Mouse (Mus musculus): ENCODE measurements around the gene Gpm6a.

Gpm6a gene

DNA sequence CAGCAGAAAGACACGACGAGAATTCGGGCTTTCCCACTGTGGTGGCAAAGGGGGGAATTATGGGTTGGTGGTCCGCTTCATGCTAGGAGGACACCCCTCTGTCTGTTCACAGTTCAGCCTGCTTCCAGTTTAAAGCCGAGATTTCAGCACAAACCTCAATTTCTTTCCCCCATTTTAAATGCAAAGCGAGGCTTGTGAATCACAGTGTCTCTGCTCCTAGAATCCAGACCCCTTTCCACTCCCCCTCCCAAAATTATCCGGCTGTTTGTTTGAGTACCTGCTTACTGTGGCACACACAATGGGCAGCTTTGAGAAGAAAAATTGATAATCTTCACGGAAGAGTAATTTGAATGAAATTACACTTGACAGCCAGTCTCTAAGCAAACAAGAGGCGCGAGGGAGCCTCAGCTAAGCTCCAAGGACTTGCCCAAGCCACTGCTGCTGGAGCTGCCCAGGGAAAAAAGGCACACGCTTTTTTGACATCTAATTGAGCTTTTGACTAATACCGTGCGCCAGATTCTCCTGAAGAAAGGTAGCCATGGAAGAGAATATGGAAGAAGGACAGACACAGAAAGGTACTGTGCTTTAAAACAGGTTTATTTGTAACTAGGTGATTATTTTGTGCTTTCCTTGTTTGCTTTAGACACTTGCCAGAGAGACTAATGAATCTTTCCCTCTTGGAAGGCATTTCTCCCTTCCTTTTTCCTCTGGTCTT lies at the start of gene Gpm6a:
Gene Gpm6a, plus strand, starts transcription at position 103 of the 715 bp plus-strand sequence.
- in situ Hi-C loops (cut with MseI, MboI): no loop called here

DNA sequence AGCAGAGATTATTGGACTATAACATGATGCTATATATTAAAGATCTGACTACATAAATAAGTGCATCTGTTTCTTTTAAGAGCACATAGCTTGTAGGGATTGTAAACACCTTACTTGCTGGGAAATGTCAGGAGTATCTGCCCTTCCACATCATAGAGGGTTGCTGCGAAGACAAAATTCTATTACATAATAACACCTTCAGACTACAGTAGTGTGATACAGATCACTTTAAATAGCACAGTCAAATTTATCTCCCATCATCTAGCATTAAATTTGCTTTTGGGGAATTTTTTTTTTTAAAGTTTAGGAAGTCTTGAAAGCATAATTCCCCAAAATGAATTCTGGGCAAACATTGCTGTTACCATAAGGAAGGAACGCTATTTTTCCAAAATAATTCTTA lies 41.8 kb upstream of the Gpm6a start:
- in situ Hi-C loops (cut with MseI, MboI): no loop called here

DNA sequence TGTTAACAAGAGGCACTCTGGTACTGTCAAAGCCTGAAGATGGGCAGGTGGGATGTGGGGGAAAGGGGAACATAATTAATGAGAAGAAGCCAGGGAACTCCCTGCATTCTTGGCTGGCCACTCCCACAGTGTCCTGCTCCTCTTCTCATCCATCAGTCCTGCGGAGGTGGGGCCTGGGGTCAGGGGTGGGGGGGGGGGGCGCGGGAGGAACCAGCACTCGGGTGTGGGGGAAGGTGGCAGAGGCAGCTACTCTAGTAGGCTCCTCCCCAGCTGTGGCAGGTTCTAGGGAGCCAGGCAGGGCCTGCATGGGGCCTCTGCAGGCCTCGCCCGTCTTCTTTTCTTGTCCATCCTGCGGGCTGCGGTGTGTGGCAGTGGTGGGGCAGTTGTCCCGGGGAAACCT lies 36.9 kb upstream of the Gpm6a start:
- in situ Hi-C loops (cut with MseI, MboI): no loop called here

DNA sequence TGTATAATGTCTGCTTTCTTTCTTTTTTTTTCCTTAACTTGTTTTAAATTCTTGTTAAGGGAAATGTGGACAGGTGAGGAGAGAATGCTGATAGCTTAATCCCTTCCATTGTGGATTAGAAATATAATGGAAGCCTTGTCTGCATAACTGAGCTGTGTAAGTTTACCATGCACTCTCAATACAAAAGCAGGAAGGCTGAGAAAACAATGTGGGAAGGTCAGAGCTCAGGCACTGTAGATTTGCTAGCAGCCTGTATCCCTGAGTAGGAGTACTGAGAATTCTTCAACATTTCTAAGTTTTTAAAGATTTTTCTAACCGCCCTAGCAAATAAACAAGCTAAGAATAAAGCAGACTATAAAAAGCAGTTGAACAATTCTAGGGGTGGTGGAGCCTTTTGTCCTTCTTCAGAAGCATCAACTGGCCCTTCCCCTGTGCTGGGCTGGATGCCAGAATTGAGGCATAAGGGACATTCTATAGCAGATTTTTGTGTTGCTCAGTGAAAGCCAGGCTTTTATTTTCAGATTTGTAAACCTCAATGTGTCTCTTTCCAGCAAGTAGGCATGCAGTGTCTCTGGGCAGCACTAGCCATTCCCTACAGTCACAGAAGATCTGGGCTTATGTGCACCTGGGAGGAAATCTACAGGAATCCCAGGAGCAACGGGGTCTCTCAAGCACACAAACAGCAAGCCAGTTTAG lies 32.3 kb upstream of the Gpm6a start:
- in situ Hi-C loops (cut with MseI, MboI): no loop called here

DNA sequence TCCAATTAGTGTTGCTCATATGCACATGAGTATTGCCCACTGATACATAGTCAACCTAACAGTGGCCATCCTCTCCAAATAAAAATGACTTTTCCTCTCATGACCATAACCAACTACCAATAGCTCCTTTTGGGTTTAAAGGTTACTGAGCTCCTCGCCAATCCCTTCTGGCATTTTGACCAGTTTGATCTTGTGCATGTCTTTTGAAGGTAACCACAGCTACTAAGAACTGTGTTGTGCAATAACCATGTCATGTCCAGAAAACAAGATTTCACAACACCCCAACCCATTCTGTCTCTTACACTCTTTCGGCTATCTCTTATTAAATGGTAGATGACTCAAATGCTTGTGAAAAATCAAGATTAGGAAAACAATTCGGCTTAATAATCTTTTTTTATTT lies 29.7 kb upstream of the Gpm6a start:
- in situ Hi-C loops (cut with MseI, MboI): no loop called here

DNA sequence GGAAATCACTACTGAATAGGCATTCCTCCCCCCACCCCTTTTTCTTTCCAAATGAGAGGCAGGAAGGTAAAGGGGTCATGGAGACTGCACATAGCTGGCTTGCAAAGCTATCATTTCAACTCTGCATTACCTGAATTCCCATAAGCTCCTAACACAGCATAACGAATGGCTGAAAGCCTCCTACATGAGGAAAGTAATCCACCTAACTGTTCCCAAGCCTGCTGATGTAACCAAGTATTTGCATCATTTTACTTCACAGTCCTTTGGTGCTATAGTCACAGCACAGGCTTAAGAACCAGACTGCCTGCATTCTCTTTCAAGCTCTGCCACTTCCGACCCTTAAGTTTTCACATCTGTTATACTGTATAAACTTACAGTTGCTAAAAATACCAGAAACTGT lies 22.3 kb upstream of the Gpm6a start:
- in situ Hi-C loops (cut with MseI, MboI): no loop called here

DNA sequence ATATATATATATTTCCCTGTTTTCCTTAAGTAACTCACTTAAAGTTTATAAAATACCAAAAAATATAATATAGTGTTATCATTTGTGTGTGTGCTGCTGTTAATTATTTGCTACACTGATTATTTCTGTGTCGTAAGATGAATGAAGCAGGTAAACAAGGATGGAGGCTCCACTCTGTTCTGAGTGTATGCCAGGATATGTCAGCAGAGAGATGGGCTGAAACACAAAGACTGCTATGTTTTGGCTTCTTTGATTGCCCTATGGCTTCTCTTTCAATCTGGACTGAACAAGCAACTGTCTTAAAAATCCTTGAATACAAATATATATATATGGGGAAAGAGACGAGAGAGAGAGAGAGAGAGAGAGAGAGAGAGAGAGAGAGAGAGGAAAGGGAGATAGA lies 1.3 kb upstream of the Gpm6a start:
- in situ Hi-C loops (cut with MseI, MboI): no loop called here

DNA sequence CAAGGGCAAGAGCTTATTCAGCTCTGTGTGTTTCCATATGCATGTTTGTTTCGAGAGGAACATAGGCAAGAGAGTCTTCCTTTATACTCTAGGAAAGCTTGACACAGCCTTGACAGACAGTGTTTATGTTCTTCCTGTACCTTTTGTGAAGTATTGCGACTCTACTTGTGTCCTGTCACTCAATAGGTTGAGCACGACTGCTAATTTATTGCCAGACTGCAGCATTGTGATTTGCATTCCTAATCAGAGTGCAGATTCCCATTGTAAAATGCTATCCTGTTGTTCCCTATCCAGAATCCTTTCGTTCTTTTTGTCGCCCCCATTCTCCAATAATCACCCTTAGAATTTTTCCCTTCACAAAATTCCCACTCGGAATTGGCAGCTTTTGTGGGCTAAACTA lies 613 bp upstream of the Gpm6a start:
- in situ Hi-C loops (cut with MseI, MboI): no loop called here

DNA sequence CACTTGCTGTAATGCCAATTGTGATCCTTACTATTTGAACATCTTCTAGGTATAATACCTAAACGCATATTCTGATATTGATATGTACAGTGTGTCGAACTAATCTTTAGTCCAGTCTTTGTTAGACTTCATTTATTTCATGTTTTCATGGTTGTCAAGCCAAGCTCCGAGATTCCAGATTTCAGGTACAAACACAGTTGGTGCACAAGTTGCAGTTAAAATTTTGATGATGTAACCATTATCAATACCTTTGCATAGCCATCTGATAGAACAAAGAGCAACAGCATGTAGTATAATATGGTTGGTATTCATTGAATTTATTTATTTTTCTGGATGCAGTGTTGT lies 785 bp downstream of the Gpm6a start:
- in situ Hi-C loops (cut with MseI, MboI): no loop called here

DNA sequence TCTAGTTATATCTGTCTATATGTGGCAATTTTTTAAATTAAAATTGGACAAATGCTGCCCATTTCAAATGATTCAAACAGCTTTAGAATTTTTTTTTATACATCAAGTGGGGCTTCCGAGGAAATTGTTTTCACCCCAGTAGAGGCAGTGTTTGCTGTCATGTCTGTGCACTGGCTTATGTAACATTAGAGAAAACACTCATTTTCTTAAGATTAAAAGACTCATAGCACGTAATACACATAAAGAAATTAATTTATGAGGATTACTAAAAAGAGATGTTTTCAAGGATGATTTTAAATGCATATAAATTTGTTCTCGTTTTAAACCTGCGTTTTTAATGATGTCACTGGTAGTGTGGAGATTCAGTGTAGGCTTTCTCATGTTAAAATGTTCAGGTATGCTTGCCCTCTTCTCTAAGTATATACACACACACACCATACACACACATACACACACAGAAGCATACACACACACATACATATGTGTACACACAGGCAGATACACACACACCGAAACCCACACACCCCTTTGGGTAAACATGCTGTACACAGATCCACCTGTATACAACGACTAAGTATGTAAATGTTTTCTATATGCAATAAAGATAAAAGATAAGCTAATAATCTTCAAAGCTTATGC lies 1.4 kb downstream of the Gpm6a start:
- in situ Hi-C loops (cut with MseI, MboI): no loop called here

DNA sequence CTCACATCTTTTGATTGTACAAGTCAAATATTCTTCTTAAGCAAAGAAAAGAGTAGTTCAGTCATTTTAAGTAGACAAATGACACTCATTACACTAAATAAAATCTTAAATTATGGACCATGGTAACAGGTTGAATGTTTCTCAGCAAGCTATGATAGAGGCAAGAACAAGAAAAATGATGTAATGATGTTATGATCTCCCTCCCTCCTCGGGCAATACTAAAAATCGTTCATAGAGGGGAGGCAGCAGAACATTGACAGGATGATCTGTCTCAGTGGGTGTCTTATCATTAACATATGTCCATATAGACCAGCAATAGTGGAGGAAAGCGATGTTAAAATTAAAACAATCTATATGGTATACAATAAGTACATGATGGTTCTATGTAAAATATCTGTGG lies 2.1 kb downstream of the Gpm6a start:
- in situ Hi-C loops (cut with MseI, MboI): no loop called here

DNA sequence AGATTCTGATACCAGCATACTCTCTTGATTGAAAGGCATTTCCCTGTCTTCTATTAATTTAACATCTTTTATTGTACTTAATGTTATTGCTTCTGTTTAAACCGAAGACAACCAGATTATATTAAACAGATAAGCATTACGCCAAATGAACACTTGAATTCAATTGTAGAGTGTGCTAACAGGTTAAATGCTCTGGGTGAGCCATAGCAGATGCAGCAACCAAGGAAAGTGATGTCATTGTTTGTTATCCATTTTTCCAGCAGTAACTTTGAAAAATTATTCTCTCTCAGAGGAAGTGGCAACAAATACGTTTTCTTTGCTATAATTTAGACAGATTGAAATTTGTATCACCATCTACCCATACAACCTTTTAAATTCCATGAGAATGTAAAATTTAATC lies 2.9 kb downstream of the Gpm6a start:
- in situ Hi-C loops (cut with MseI, MboI): no loop called here

DNA sequence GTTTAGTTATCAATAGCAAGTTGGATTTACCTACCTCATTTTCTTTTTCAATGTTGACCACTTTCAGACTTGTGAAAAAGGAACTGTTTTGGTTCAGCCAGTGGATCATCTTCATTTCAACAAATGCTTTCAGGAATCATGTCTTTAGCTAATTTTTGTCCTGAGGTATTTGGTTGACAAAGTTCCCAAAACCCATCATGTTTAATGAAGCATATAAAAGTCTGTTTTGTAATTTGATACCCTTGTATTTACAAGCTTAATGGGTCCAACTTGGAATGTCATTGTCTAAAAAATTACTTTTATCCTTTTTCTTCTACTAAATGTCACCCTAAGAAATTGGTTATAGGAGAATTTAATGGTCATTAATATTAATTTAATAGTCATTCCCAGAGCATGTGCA lies 6.9 kb downstream of the Gpm6a start:
- in situ Hi-C loops (cut with MseI, MboI): no loop called here

DNA sequence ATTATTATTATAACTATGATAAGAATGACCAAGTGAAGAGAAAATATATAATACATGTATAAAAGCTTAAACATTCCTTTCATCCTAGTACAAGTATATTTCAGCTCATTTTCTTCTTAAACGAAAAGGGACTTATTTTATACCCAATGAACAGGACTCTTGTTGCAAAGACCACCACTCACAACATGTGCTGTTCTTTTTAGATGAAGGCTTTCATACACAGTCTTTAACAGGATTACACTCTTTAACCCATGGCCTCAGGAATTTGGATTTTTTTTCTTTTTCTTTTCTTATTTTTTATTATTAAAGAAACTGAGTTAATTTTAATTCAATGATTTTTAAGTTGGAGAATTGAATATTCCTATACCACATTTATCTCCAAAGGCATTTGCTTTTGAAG lies 20.4 kb downstream of the Gpm6a start:
- in situ Hi-C loops (cut with MseI, MboI): no loop called here

DNA sequence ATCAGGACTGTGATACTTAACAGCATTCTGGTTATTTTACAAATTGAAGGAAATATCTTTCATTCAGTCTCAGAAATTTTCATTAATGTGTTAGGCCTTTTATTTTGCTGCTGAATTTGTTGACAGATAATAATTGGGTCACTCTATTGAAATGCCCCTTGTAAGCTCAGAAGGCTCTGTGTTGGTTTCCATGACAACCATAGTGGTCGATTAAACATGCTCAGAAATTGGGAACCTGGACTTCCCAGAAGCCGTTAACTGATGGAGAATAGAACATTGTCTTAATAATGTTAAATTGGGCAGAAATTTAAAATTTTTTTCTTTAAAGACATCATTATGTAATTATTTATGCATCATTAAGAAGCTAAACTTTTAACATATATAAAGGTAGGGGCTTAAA lies 20.9 kb downstream of the Gpm6a start:
- in situ Hi-C loops (cut with MseI, MboI): no loop called here

DNA sequence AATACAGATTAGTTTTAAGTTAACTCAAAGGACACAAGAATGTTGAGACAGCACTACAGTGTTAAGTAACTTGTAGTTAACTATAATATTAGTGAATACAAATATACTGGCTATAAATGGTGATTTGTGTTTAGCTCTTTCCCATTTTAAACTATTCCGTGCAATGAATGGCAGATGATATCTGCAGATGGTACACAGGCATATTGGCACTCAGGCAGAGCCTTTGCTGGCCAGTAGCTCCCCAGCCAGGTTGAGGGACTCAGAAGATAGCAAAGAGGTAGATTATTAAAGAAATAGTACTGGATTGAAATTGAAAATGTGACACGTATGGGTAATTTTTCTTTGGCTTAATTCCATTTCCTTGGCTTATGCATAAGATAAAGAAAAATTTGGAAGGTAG lies 21.3 kb downstream of the Gpm6a start:
- in situ Hi-C loops (cut with MseI, MboI): no loop called here

DNA sequence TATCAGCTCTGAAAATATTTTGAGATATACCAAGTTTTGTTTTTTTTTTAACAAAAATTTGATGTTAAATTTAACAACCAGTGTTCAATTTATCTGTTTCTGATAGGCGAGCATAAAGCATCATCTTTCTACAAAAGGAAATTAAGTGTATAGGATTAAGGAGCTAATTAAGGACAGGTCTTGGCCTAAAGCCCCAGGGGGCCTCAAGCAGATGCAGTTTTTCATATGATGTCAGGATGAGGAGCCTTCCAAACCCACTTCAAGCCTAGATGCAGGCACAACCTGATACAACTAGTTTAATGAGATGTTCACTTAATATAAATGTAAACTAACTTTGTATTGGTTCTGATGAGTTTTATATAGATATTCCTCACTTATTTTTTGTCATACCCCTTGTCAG lies 22.0 kb downstream of the Gpm6a start:
- in situ Hi-C loops (cut with MseI, MboI): no loop called here

DNA sequence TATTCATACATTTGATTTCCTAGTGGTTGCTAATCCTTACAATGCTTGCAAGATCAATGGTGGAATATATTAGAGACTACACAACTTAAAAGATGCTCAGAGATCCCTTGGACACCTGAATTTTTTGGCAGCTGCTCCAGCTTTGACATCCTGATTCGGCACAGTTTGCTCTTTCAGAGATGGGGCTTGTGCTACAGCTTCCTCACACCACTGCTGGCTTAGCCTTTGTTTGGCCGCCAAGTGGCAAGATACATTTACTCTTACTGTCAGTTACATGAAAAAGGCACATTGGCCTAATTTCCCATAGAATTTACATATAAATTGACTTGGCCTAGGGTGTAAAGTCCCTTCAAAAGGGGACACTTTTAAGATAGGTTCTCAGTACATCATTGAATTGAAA lies 32.1 kb downstream of the Gpm6a start:
- in situ Hi-C loops (cut with MseI, MboI): no loop called here

DNA sequence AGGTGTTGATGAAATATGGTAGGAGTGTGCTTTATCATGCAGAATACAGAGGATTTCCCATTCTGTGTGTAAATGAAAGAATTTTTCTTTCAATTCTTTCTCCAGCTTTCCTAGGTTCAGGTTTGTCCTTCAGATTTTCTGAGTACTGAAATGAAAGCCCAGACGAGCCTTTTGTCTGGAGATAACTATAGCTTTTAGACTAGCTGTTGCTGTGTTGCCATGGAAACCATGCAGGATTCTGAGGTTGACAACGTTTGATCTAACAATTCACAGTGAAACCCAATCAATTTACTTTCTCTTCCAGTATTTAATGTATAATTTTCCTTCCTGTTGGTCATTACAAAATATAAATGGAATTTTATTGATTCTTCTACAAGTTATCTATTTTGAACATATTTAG lies 34.5 kb downstream of the Gpm6a start:
- in situ Hi-C loops (cut with MseI, MboI): no loop called here

DNA sequence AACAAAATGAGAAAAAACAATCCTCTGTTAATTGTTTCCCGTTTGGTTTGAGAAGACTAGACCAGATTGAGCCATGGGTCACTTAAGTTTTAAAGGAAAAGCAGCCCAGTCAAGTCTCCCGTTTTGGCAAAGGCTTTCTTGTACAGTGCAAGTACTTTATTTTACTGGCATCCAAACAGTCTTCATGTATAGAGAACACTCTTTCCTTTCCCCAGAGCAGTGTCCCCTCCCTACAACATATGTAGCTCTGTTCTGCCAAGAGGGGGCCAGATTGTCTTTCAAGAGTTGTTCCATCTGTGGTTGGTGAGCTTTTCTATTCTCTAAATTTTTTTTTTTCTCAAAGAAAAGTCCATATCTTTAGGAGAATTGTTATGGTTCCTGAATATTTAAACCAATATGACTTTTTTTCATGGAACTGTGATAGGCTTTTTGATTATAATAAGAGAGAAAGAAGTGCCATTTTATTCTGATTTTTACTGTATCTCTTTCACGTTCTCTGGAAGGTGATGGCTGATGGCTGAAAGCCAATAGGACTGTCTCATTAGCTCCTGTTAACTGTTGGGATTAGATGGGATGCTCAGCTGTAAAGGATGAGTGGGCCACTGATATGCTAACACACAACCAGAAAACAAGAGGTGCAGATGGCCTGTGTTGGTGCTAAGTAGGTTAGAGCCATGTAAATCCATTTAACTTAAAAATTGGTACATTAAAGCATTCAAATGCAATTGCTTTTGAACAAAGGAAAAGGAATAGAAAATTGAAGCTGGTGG lies 37.4 kb downstream of the Gpm6a start:
- in situ Hi-C loops (cut with MseI, MboI): no loop called here

DNA sequence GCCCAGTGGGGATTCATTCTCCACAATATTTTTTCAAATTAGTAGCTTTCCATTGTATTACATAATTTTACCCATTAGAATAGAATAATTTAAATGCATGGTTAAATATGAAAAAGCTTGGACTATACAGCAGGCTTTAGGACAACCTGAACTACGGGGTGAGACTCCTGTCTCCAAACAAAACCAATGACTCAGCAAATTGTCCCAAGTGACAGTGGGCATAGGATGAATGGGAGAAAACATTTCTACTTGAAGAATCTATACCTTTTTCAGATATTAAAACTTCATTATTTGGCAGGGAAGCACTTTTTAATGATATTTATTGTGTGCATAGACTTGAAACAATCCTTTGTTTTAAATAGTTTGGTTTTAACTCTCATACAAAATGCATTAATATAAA lies 41.0 kb downstream of the Gpm6a start:
- in situ Hi-C loops (cut with MseI, MboI): no loop called here

DNA sequence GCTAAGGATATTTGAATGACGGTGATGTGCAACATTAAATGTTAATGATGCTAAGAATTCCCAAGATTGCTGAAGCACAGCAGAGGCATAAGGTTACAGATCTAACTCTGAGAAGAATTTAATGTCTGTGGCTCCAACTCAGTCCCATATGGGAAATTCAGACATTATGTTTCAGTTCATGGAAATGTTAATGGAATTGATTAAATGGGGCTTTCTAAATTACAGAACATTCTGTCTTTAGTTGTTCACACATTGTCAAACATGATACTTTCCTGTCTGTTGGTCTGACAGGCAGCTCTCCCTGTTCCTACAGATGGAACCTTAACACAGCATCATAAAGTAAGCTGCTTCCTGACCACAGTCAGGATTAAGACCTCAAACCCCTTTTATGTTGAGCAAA lies 47.8 kb downstream of the Gpm6a start:
- in situ Hi-C loops (cut with MseI, MboI): no loop called here

DNA sequence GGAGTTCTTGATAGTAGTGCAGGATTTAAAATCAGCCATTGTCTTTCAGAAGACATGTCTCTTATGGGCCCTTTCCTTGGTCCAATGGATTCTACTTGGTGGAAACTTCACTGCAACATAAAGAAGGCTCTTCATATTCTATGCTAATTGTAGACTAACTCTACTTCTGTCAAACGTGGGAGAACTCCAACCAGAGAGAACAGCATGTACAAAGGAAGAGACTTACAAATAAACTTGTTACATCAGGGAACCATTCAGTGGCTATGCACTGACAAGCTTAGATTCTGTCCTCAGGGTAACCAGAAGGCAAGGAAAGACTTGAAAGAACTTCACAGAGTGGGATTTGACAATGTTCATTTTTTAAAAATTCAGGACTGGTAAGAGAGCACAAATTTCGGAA lies 48.3 kb downstream of the Gpm6a start:
- in situ Hi-C loops (cut with MseI, MboI): no loop called here
